Mouse (Mus musculus): ENCODE data around the gene Rgs2. TPM values are rescaled to one million over a fixed set of nuclear protein-coding genes. Genes with fewer than 3 reads are reported as not detected.

The Rgs2 gene
- polyA plus RNA-seq, 1 experiment from 2014 or later, result 78.2 TPM

- no peak for ATAC-seq (ENCODE audit: low FRiP score)
- 82% methylated on average over 3 of the region's 3 CpGs for WGBS
- H3K36me3 ChIP-seq (ENCODE audit: control insufficient read depth, insufficient read depth, low read length), result no peaks in the 10 kb centered on the region
- H3K4me3 ChIP-seq (ENCODE audit: low read depth, low read length), result no peak overlapping the region
- no peaks in the 10 kb centered on the region for H3K27me3 ChIP-seq (ENCODE audit: control insufficient read depth, insufficient read depth, low read length)
- no peak overlapping the region for H3K27ac ChIP-seq (ENCODE audit: low read depth, low read length)
- H3K9ac ChIP-seq (ENCODE audit: low read depth, low read length), result no peak overlapping the region
- DNase-seq (ENCODE audit: low spot score), result no peak
- no peaks in the 10 kb centered on the region for H3K4me1 ChIP-seq (replicated peaks; ENCODE audit: control insufficient read depth, insufficient read depth, low read length)
- H3K9me3 ChIP-seq (ENCODE audit: control insufficient read depth, low read length), result no peaks in the 10 kb centered on the region
- no peak overlapping the region for H3K4me2 ChIP-seq (replicated peaks; ENCODE audit: low read depth, low read length)
These were observed 41.7 kb downstream of the Rgs2 start for GRCm38 (mm10) chr1:143962301-143962700.

- Histone ChIP-seq H3K36me3 (ENCODE audit: control insufficient read depth, insufficient read depth, low read length) (no peaks in the 10 kb centered on the region), H3K27ac (ENCODE audit: low read depth, low read length) (no peak overlapping the region), H3K9ac (ENCODE audit: low read depth, low read length) (no peak overlapping the region), H3K4me1 (replicated peaks; ENCODE audit: control insufficient read depth, insufficient read depth, low read length) (no peaks in the 10 kb centered on the region), H3K9me3 (ENCODE audit: control insufficient read depth, low read length) (no peaks in the 10 kb centered on the region), H3K4me3 (ENCODE audit: low read depth, low read length) (no peak overlapping the region), H3K4me2 (replicated peaks; ENCODE audit: low read depth, low read length) (no peak overlapping the region), H3K27me3 (ENCODE audit: control insufficient read depth, insufficient read depth, low read length) (no peaks in the 10 kb centered on the region)
- no peak for DNase-seq (ENCODE audit: low spot score)
- WGBS, result 80% methylated on average over 2 of the region's 2 CpGs
- no peak for ATAC-seq (ENCODE audit: low FRiP score)
These were observed 43.6 kb downstream of the Rgs2 start for GRCm38 (mm10) chr1:143960340-143960739.

GRCm38 (mm10) chr1:143956090-143956489, 47.9 kb downstream of the Rgs2 start:
- no peaks in the 10 kb centered on the region for H3K36me3 ChIP-seq (ENCODE audit: control insufficient read depth, insufficient read depth, low read length)
- ATAC-seq (ENCODE audit: low FRiP score), result no peak

GRCm38 (mm10) chr1:143952841-143953240, 51.1 kb downstream of the Rgs2 start:
- Histone ChIP-seq H3K27me3 (ENCODE audit: control insufficient read depth, insufficient read depth, low read length) (no peaks in the 10 kb centered on the region), H3K4me3 (ENCODE audit: low read depth, low read length) (no peak overlapping the region), H3K9me3 (ENCODE audit: control insufficient read depth, low read length) (no peaks in the 10 kb centered on the region), H3K4me2 (replicated peaks; ENCODE audit: low read depth, low read length) (no peak overlapping the region), H3K36me3 (ENCODE audit: control insufficient read depth, insufficient read depth, low read length) (no peaks in the 10 kb centered on the region), H3K27ac (ENCODE audit: low read depth, low read length) (no peak overlapping the region), H3K4me1 (replicated peaks; ENCODE audit: control insufficient read depth, insufficient read depth, low read length) (no peaks in the 10 kb centered on the region), H3K9ac (ENCODE audit: low read depth, low read length) (no peak overlapping the region)
- 80% methylated on average over 2 of the region's 2 CpGs for WGBS
- ATAC-seq (ENCODE audit: low FRiP score), result no peak
- DNase-seq (ENCODE audit: low spot score), result no peak

More at GRCm38 (mm10) chr1:143956090-143956489, 47.9 kb downstream of the Rgs2 start:
- no peak for DNase-seq (ENCODE audit: low spot score)
- Histone ChIP-seq H3K27ac (ENCODE audit: low read depth, low read length) (no peak overlapping the region), H3K9me3 (ENCODE audit: control insufficient read depth, low read length) (no peaks in the 10 kb centered on the region), H3K27me3 (ENCODE audit: control insufficient read depth, insufficient read depth, low read length) (no peaks in the 10 kb centered on the region), H3K9ac (ENCODE audit: low read depth, low read length) (no peak overlapping the region), H3K4me3 (ENCODE audit: low read depth, low read length) (no peak overlapping the region), H3K4me2 (replicated peaks; ENCODE audit: low read depth, low read length) (no peak overlapping the region), H3K4me1 (replicated peaks; ENCODE audit: control insufficient read depth, insufficient read depth, low read length) (no peaks in the 10 kb centered on the region)
- 75% methylated on average over 1 of the region's 1 CpGs for WGBS

Other genes with a start within 250 kb of the Rgs2 start
- 37.5 and 41.0 TPM in 2 replicates for gene Trove2, start 227.1 kb downstream of the Rgs2 start, polyA plus RNA-seq (2014; fragmentation: Nextera tagmentation; extraction: Ambion mirVana)
- gene Uchl5, start 226.9 kb downstream of the Rgs2 start, polyA plus RNA-seq (2014; fragmentation: Nextera tagmentation; extraction: Ambion mirVana), result 74.6 and 74.9 TPM in 2 replicates
- 1.4 and 2.5 TPM in 2 replicates for gene Rgs13, start 173.2 kb upstream of the Rgs2 start, polyA plus RNA-seq (2014; fragmentation: Nextera tagmentation; extraction: Ambion mirVana)
- not detected in 2 replicates for gene Rgs1, start 245.1 kb upstream of the Rgs2 start, polyA plus RNA-seq (2014; fragmentation: Nextera tagmentation; extraction: Ambion mirVana)